Mouse (Mus musculus) liver, embryonic 13.5 days (tissue): ENCODE results near the gene Wbp2nl. TPM values are rescaled to one million over a fixed set of nuclear protein-coding genes. Genes with fewer than 3 reads are reported as not detected.

Experiments used
- polyA plus RNA-seq: library from polyadenylated mRNA; unstranded; fragments of >200 nt; fragmentation: Nextera tagmentation; extraction: Ambion mirVana; gene quantifications from 2 replicates; pipeline ENCODE4 v1.2.1, GENCODE M21; 2015

The Wbp2nl gene
- polyA plus RNA-seq, 1 experiment from 2014 or later, result 0.12 TPM

Other genes starting within 250 kb of the Wbp2nl start
- not detected in 2 replicates for gene 4930407I10Rik, start 239.8 kb upstream of the Wbp2nl start, polyA plus RNA-seq
- gene Mei1, start 229.0 kb upstream of the Wbp2nl start, polyA plus RNA-seq, result not detected in 2 replicates
- gene Ccdc134, start 171.0 kb upstream of the Wbp2nl start, polyA plus RNA-seq, result 8.2 and 9.9 TPM in 2 replicates
- 64.2 and 70.2 TPM in 2 replicates for gene Srebf2, start 151.8 kb upstream of the Wbp2nl start, polyA plus RNA-seq
- 0.08 and 0.10 TPM in 2 replicates for gene Shisa8, start 86.1 kb upstream of the Wbp2nl start, polyA plus RNA-seq
- 0.38 and 0.87 TPM in 2 replicates for gene Tnfrsf13c, start 74.6 kb upstream of the Wbp2nl start, polyA plus RNA-seq
- 41.7 and 45.6 TPM in 2 replicates for gene Cenpm, start 54.2 kb upstream of the Wbp2nl start, polyA plus RNA-seq
- gene 1500009C09Rik, start 46.6 kb upstream of the Wbp2nl start, polyA plus RNA-seq, result not detected in 2 replicates
- 0.36 and 0.84 TPM in 2 replicates for gene Sept3, start 24.1 kb upstream of the Wbp2nl start, polyA plus RNA-seq
- gene Naga, start 40.0 kb downstream of the Wbp2nl start, polyA plus RNA-seq, result 34.3 and 35.7 TPM in 2 replicates
- 43.4 and 43.8 TPM in 2 replicates for gene Pheta2, start 40.0 kb downstream of the Wbp2nl start, polyA plus RNA-seq
- 202 and 208 TPM in 2 replicates for gene Smdt1, start 40.0 kb downstream of the Wbp2nl start, polyA plus RNA-seq
- 356 and 357 TPM in 2 replicates for gene Ndufa6, start 55.4 kb downstream of the Wbp2nl start, polyA plus RNA-seq
- gene Cyp2d22, start 81.3 kb downstream of the Wbp2nl start, polyA plus RNA-seq, result 7.8 and 9.3 TPM in 2 replicates
- gene Cyp2d11, start 95.1 kb downstream of the Wbp2nl start, polyA plus RNA-seq, result not detected in 2 replicates
- 18.9 and 19.6 TPM in 2 replicates for gene Cyp2d10, start 108.2 kb downstream of the Wbp2nl start, polyA plus RNA-seq
- 0.71 and 1.4 TPM in 2 replicates for gene Cyp2d9, start 134.5 kb downstream of the Wbp2nl start, polyA plus RNA-seq